Mouse (Mus musculus): ENCODE data around the gene Nudc. TPM values are rescaled to one million over a fixed set of nuclear protein-coding genes. Genes with fewer than 3 reads are reported as not detected.

The Nudc gene
- polyA plus RNA-seq (2017; shearing (Covaris generic)) = 145 TPM

DNA sequence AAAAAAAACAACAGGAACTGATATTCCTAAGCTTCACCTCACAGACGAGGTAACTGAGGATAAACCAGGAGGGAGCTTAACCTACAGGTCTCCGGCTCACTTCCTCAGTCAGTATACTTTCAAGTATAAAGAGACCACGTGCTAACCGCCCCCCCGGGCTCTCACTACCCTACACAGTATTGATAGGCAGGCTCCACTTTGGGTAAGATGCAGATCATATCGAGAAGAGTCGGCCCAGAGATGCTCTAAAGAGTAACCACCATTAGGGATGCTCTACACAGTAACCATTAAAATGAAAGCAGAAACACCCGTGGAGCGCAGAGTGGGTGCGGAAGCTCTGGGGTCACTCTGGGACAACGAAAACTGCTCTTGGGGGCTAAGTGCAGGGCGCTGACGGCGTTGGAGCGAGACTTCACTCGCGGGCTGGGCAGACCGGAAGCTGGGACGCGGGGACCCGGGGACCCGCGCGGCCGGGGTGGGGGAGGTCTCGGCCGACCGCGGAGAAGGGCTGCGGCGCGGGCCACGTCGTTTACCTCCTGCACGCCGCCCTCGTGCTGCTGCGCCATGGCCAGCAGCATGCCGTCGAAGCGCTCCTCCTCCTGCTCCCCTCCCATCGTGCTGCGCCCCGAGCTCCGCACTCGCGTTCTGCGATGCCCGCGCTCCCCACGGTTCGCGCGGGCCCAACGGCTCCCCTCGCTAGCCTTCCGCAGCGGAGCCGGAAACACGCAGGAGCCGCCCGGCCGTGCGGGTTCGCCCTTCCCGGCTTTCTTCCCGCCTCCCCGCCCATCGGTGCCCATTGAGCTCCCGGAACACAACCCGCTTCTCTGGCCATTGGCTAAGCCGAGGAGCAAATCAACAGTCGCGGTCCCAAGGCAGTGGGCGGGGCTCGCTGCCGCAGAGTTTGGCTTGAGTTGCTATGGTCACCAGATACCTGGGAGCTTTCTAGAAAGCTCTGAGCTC lies at the start of gene Nudc:
Nudc (minus strand) TSS at position 725 of the 960 bp plus-strand sequence.

DNA sequence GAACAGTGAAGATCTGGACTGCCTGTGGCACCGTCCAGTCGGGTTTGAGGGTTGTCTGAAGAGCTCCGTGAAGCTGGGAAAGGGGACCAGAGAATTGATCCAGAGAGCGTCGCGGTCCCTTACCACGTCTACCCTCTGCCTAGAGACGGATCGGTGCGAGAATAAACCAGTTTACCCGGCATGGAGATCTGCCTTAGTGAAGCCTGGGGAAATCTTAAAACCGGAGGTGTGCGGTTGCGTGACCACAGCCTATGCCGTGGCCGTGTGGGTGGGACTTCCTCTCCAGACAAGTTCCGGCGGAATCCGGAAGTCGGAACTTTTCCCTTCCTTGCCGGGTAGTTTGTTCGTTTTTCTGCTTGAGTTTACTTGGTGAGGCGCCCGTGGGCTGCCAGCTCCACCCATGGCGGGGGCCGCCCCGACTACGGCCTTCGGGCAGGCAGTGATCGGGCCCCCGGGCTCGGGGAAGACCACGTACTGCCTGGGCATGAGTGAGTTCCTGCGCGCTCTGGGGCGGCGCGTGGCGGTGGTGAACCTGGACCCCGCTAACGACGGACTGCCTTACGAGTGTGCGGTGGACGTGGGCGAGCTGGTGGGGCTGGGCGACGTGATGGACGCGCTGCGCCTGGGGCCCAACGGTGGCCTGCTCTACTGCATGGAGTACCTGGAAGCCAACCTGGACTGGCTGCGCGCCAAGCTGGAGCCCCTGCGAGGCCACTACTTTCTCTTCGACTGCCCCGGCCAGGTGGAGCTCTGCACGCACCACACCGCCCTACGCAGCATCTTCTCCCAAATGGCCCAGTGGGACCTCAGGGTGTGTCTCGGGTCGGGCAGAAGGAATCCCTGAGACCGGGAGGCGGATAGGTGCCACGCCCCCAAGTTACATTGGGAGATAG lies 38.5 kb upstream of the Nudc start, which contains the start of gene Gpn2:
Gpn2 (plus strand) TSS at position 304 of the 893 bp plus-strand sequence.

DNA sequence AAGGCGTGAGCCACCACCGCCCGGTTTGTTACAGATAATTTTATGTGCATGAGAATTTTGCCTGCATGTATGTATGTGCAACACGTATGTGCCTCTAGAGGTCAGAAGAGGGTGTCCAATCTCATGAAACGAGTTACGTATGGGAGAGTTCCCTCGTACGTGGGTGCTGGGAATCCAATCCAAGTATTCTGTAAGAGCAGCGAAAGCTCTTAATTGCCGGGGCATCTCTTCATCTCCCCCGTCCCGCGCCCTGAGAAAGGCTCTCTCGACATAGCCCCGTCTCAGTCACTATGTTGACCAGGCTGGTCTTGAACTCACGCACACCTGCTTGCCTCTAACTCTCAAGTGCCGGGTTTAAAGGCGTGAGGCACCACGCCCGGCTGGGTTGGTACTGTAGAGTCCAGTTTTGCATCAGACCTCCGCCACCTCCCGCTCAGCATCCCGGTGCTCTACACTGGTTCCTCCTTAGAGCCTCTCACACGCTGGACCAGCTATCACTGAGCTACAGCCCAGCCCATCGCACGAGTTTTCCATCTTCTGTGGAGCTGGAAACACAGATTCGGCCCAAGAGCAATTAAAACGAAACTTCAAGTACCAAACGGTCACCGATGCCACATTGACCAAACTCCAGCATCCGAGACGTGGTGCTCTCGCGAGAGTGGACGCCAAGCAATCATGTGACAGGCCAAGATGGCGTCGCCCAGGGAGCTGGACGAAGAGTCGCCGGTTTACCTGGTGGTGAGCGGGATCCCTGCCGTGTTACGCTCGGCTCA lies 28.5 kb upstream of the Nudc start, which contains the start of gene Gpatch3:
Gpatch3 (plus strand) TSS at position 676 of the 773 bp plus-strand sequence.

DNA sequence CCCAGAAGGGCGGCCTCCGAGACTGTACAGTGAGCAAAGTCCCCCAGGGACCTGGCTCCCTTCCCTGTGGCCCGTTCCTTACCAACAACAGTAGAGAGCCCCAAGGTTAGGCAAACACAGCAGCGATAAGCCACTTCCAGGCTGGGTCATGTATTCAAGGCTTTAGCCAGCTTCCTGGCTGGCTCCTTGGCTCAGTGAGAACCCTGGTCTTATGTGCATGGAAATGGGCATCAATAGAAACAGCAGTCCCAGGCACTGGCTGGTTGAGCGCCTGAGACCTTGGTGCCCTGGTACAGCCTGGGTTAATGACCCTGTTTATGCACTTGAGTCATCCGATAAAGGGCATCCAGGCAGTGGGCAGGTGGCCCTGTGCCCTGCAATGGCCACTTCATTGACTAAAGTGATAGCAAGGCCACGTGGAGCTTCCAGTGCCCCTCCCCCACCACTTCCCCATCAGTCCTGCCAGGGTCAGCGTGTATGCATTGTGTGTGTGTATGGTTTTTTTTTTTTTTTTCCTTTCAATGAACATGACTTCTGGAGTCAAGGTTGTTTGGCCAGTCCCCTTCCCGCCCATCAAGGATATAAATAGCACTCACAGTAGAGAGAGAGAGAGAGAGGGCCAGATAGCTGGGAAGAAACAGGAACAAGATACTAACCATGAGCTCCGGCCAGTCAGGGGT lies 7.1 kb upstream of the Nudc start, which contains the start of gene Nr0b2:
Nr0b2 (plus strand) TSS at position 609 of the 680 bp plus-strand sequence.

DNA sequence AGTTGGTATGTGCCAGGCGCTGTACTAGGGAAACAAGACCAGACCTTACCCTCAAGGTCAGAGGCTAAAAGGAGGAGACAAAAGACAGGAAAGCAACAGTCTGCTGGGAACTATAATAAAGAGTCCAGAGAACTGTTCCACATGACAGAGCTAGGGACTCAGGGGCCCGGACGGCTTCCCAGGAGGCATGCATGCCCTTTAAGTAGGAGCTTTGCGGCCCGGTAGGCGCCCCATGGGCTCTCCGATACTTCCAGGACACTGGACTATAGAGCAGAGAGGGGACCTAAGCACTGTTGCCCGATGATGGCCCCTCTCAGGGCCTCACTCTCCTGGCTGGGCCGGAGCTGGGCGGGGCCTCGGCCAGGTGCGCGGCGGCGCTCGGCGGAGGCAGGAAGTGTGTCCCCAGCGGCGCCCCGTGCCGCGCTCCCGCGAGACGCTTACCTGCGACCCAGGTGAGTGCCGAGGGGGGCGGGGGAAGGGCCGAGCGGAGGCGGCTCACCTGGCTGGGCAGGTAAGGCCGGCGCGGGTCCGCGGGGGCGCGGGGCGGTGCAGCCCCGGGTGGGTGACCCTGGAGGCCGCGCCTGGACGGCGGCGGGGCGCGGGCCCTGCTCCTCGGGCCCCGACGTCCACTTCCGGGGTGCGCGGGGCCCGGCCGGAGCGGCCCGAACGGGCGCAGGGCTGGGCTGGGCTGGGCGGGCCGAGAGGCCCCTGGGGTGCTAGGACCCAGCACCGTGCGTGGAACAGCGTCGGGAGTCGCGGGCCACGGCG lies 27.0 kb downstream of the Nudc start, which contains the start of gene Kdf1:
Kdf1 (plus strand) TSS at position 363 of the 768 bp plus-strand sequence.

DNA sequence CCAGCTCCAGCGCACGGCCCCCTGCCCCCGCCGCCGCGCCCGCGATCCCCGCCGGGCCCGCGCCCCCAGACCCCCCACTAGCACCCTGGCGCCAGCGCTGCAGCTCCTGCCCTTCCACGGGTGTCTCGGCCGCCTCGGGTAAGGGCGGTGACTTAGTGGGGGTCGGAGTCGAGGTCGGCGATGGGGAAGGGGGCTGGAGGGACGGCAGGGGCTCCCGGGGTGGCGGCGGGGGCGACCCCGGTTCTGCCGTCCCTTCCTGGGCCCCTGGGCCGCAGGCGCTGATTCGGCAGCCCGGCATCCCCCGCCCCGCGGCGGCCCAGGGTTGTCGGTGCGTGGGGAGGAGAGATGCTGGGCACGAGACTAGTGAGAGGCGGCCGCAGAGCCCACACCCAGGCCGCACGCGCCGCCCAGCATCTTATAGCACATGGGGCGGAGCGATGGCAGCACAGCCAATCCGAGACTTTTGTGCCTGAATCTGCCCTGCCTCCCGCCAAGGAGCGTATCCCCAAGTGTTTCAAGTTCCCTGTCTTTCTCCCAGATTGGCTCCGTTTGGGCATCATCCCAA lies 47.6 kb downstream of the Nudc start, which contains the start of gene Trnp1:
Trnp1 (minus strand) TSS at position 391 of the 565 bp plus-strand sequence.

Other genes with a start within 250 kb of the Nudc start
- 6.4 TPM for gene Wdtc1, start 192.5 kb downstream of the Nudc start, polyA plus RNA-seq (2017; shearing (Covaris generic))
- gene Slc9a1, start 176.3 kb downstream of the Nudc start, polyA plus RNA-seq (2017; shearing (Covaris generic)) = 19.4 TPM
- gene Tent5b, start 65.9 kb downstream of the Nudc start, polyA plus RNA-seq (2017; shearing (Covaris generic)) = not detected
- gene Trnp1, start 47.4 kb downstream of the Nudc start, polyA plus RNA-seq (2017; shearing (Covaris generic)) = not detected
- 0.72 TPM for gene Kdf1, start 27.0 kb downstream of the Nudc start, polyA plus RNA-seq (2017; shearing (Covaris generic))
- gene Nr0b2, start 7.4 kb upstream of the Nudc start, polyA plus RNA-seq (2017; shearing (Covaris generic)) = not detected
- 16.9 TPM for gene Gpatch3, start 28.7 kb upstream of the Nudc start, polyA plus RNA-seq (2017; shearing (Covaris generic))
- gene Gpn2, start 38.4 kb upstream of the Nudc start, polyA plus RNA-seq (2017; shearing (Covaris generic)) = 22.0 TPM
- 23.2 TPM for gene Sfn, start 56.2 kb upstream of the Nudc start, polyA plus RNA-seq (2017; shearing (Covaris generic))
- gene Zdhhc18, start 104.2 kb upstream of the Nudc start, polyA plus RNA-seq (2017; shearing (Covaris generic)) = 242 TPM
- 29.7 TPM for gene Pigv, start 126.7 kb upstream of the Nudc start, polyA plus RNA-seq (2017; shearing (Covaris generic))
- 56.0 TPM for gene Arid1a, start 210.8 kb upstream of the Nudc start, polyA plus RNA-seq (2017; shearing (Covaris generic))